Mouse (Mus musculus) left cerebral cortex, adult 18-20 months (tissue): ENCODE results near the gene Helz. TPM values are rescaled to one million over a fixed set of nuclear protein-coding genes. Genes with fewer than 3 reads are reported as not detected.

Experiments used
- DNase-seq, 2 experiments: peaks; one replicate each; pipeline ENCODE4 v3.0.0; 2021 to 2022; ENCODE audit warnings: low spot score in 2 of 2, mixed read lengths in 1 of 2
- total RNA-seq, 2 experiments: library from RNA; stranded (reverse); gene quantifications; 2 replicates each; pipeline ENCODE4 v1.2.3; 2021

Gene Helz
- total RNA-seq, 2 experiments from 2014 or later, result 46.2 to 51.5 TPM

DNA sequence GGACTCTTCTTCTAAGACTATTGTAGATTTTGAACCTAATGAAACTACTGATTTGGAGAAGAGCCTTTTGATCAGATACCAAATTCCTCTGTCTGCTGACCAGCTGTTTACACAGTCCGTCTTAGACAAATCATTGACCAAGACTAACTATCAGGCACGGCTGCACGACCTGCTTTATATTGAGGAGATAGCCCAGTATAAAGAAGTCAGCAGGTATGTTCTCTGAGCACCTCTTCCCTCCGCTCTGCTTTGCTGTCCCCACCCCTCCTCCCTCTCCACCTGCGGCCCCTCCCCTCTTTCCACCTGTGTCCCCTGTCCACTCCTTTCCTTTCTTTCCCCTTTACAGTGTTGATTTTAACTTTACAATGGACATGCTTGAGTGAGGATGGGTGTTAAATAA, 66.2 kb downstream of the Helz start:
- DNase-seq, result no peak

DNA sequence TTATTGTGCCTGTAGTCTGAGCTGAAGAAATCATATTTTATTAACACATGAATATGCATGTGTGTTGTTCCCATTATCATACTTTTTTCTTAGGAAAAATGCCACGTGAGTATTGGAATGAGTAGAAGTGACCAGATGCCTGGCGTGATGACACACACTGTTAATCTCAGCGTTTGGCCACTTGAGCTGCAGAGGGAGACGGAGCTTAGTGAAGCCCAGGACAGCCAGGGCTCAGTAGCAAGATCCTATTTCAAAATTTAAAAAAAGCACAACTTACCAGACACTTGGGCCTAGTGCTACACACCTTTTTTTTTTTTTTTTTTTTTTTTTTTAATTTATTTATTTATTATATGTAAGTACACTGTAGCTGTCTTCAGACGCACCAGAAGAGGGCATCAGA, 68.0 kb downstream of the Helz start:
- no peak for DNase-seq

GRCm38 (mm10) chr11:107617976-107618375, 70.2 kb downstream of the Helz start:
- DNase-seq, result no peak

DNA sequence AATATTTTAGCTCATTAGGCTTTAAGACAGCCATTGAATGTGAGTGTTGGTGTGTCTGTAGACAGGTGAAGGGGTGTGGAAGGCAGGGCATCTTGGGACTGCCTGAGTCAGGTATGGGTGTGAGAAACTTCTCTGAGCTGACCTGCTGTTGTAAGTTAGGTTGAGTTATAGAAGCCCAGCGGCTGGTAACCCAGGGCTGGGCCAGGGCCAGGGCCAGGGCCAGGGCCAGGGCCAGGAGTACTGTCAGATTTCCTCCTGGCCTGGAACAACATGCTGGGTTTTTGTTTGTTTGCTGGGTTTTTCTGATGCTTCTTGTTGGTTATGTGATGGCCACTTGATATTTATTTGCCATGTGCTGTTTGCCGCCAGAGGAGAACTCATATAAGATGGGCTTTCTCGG, 76.9 kb downstream of the Helz start:
- DNase-seq, result no peak

- DNase-seq, result no peak
Observed at GRCm38 (mm10) chr11:107625746-107626145, 78.0 kb downstream of the Helz start.

DNA sequence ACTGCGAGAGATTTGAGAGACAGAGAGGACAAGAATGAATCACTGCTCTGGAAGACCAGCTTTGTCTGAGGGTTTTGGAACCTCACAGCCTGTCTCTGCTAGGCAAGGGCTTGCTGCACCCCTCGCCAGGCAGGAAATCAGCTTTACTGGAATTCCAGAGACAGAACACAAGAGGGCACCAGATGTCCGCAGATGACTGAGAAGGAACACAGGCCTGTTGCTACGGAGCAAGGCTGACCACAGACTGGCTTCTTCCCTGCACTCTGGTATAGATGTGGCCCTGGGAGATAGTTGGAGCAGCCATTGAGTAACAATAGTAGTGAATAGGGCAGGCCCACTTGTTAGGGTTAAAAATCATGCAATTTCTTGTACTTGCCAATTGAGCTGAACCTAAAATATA, 81.8 kb downstream of the Helz start:
- DNase-seq, result peak; percentile 63 to 66

GRCm38 (mm10) chr11:107629951-107630350, 82.2 kb downstream of the Helz start:
- DNase-seq, result no peak

DNA sequence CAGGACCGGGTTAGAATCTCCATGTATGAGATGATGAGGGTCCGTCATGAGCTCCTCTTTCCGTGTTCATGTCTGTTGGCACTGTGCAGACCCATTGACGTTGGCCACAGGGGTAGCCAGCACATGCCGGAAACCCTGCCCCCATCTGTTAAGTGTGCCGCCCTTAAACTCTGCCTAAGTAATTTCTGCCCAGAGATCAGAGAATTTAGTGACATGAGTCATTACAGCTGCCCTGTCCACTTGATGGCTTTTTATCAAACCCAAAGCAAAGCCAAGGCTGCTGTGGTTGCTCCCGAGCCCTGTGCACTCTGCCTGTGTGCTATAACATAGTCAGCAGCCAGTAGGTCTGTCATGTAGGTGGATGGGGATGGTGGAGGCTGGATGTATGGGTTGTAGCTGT, 83.4 kb downstream of the Helz start:
- no peak for DNase-seq

- DNase-seq, result no peak
Observed at GRCm38 (mm10) chr11:107633563-107634146, 85.9 kb downstream of the Helz start.

DNA sequence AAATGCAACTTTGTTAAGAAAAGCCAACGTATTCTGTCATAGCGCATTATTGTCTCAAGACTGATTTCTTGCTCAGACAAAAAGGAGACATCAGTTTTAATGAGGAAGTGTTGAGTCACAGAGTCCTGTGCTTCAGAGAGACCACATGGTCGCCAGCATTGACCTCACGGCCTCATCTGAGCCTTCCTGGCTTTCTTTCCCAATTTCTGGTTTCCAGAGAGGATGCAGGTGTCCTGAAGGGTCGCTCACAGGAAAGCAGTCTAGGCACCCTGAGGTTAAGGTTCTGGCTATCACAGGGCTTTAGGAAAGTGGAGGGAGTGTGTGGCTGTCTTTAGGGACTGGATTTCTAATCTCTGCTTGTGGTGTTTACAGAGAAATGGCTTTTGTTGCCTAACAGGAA, 90.4 kb downstream of the Helz start:
- DNase-seq, result no peak

GRCm38 (mm10) chr11:107639657-107640056, 91.9 kb downstream of the Helz start:
- DNase-seq, result no peak

DNA sequence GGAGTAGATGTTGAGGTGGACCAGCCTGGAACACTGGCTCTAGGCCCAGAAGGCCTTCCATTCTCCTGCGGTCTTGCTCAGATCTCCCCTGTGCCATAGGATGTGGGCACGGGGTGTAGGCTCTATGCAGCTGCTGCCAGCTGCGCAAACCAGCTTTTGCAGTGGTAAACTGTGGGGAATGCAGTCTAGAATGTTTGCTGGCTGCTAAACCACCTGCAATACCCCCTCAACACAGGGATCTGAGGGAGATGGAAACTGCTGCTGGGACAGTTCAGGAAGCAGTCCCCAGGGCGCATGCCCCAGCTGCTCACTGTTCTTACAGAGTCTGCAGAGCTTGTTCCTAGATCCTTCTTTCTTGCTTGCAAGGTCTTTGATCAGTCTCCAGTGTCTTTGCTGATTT, 96.7 kb downstream of the Helz start:
- DNase-seq, result no peak

DNA sequence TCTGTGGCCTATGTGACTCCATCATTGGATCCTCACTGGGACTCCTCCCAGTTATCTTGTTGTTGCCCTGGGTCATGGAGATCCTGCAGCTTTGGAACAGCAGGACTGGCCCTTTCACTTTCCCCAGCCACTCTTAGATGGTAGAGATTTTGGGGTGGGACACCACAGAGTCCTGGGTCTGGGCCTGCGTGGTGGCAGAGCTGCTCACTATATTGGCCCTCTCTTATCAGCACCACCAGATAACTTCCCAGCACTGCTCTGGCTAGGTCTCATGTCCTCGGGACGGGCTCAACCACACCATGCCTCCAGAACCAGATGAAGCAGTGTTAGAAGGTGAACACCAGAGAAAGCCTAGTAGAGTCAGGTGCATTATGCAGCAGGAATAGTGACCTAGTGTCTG, 99.6 kb downstream of the Helz start:
- DNase-seq, result no peak

DNA sequence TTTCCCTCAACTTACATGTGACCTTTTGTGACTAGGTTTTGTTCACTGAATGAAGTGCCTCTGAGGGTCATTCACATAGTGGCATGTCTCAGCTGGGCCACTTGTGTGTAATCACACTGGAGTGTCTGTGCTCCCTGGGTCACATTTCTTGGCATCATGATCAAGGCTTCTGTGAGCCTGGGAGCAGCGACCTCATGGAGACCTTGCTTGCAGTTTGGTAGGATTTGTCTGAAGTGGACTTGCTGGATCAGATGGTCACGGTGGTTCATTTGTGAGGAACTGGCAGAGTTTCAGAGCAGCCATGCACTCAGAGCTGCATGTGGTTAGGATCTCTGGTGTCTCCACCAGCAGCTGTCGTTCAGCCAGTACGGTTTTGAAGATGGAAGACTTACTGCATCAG, 100.9 kb downstream of the Helz start:
- no peak for DNase-seq

- no peak for DNase-seq
Observed at GRCm38 (mm10) chr11:107649458-107649857, 101.7 kb downstream of the Helz start.

DNA sequence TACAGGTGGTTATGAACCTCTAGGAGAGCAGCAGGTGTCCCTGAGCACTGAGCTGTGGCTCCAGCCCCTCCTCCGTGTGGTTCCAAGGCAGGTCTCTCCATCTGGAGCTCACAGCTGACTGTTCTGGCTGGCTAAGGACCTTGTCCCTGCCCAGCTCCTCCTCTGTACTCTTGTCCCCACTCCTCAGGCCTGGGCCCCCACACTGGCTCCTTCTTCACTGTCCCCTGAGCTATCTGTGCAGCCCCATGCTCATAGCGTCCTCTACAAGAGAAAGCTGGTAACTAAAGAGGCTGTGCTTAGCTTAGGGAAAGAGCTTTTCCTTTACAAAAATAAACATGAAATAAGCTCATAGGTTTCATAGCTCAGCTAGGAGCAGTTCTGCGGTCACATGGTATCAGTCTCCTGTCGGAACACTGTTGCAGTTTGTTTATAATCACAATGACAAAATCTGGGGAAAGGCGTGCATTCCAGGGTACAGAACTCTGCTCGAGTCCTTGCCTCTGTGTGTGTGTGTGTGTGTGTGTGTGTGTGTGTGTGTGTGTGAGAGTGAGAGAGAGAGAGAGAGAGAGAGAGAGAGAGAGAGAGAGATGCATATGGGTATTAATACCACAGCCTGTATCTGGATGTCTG, 102.8 kb downstream of the Helz start:
- DNase-seq, result no peak

GRCm38 (mm10) chr11:107651391-107651790, 103.7 kb downstream of the Helz start:
- DNase-seq, result no peak

DNA sequence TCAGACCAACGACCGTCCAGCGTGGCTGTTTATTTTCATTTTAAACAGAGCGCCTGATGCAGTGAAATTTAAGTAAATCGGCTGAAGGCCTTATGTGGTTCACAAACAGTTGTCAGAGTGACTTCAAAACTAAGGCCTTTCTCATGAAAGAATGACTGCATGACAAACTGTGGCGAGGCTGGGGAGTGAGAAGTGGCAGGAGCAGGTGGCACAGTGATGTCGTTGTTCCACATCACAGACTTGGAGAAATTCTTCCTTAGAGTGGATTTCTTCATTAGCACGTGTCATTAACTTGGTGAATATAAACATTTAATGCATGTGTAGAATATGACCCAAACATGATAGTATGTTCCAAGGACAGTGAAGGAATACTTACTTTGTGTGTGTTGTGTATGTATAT, 104.4 kb downstream of the Helz start:
- DNase-seq, result no peak

GRCm38 (mm10) chr11:107655538-107655937, 107.8 kb downstream of the Helz start:
- DNase-seq, result no peak

- no peak for DNase-seq
Observed at GRCm38 (mm10) chr11:107657117-107657516, 109.4 kb downstream of the Helz start.

GRCm38 (mm10) chr11:107660452-107660851, 112.7 kb downstream of the Helz start:
- no peak for DNase-seq

GRCm38 (mm10) chr11:107662666-107663065, 114.9 kb downstream of the Helz start:
- no peak for DNase-seq

GRCm38 (mm10) chr11:107667542-107667941, 119.8 kb downstream of the Helz start:
- no peak for DNase-seq
